Mouse (Mus musculus): Measurements from ENCODE around the gene Fam57b. TPM values are rescaled to one million over a fixed set of nuclear protein-coding genes. Genes with fewer than 3 reads are reported as not detected.

Fam57b gene
- polyA plus RNA-seq, 1 experiment, result not detected

- Histone ChIP-seq H3K36me3 (ENCODE audit: control insufficient read depth) (peaks cover 39% of the 10 kb centered on the region), H3K4me3 (replicated peaks) (peak overlapping the region; percentile 90), H3K4me1 (ENCODE audit: control insufficient read depth) (peaks cover 70% of the 10 kb centered on the region), H3K9me3 (ENCODE audit: control insufficient read depth, low read length) (no peaks in the 10 kb centered on the region), H3K27me3 (ENCODE audit: control insufficient read depth) (no peaks in the 10 kb centered on the region)
- TF ChIP-seq TAL1 (IDR thresholded peaks at IDR 0.05; ENCODE audit: low read length) (no peak), GATA1 (IDR thresholded peaks at IDR 0.05; ENCODE audit: low read length) (no peak)
Observed at GRCm38 (mm10) chr7:126800269-126801056, 3.0 kb downstream of the Fam57b start.

GRCm38 (mm10) chr7:126801057-126801422, 3.6 kb downstream of the Fam57b start:
- peaks cover 64% of the 10 kb centered on the region for H3K4me1 ChIP-seq (ENCODE audit: control insufficient read depth)
- H3K9me3 ChIP-seq (ENCODE audit: control insufficient read depth, low read length), result no peaks in the 10 kb centered on the region
- TF ChIP-seq GATA1 (IDR thresholded peaks at IDR 0.05; ENCODE audit: low read length) (no peak), TAL1 (IDR thresholded peaks at IDR 0.05; ENCODE audit: low read length) (no peak)
- H3K4me3 ChIP-seq (replicated peaks), result no peak overlapping the region
- H3K36me3 ChIP-seq (ENCODE audit: control insufficient read depth), result peaks cover 33% of the 10 kb centered on the region
- no peaks in the 10 kb centered on the region for H3K27me3 ChIP-seq (ENCODE audit: control insufficient read depth)

DNA sequence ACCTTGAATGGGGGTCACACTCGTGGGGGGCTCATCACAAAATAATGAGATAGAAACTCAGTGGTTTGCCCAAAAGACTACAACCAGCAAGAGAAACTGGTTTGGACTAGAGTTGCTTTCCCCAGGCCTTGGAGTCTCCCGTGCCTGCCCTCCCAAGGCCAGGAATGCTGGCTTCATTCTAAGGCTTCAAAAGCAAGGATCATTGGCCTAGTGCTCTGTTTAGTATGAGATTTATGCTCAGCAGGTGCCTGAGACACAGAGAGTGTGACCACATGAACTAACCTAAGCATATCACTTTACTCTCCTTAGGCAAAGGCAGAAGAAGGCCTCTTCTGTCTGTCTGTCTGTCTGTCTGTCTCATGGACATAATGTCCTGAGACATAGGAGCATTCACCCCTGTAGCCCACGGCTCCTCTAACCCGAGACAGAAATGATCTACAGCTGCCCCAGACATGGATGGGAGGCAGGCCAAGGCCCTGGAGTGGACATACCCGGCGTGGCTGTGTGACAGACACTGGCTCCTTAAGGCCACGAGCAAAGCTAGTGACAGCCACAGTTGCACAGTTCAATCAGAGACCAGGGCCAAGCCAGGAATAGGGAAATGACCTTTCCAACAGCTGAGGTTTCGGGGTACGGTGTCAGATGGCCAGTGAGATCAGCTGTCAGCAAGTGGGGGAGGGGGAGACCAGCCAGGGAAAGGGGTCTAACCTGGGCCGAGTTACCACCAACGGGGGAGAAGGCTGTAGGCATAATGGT, 4.8 kb downstream of the Fam57b start:
- H3K4me1 ChIP-seq (ENCODE audit: control insufficient read depth), result peaks cover 55% of the 10 kb centered on the region
- H3K9me3 ChIP-seq (ENCODE audit: control insufficient read depth, low read length), result no peaks in the 10 kb centered on the region
- TF ChIP-seq GATA1 (IDR thresholded peaks at IDR 0.05; ENCODE audit: low read length), result no peak
- no peak for TF ChIP-seq TAL1 (IDR thresholded peaks at IDR 0.05; ENCODE audit: low read length)
- H3K36me3 ChIP-seq (ENCODE audit: control insufficient read depth), result peaks cover 21% of the 10 kb centered on the region
- no peak overlapping the region for H3K4me3 ChIP-seq (replicated peaks)
- H3K27me3 ChIP-seq (ENCODE audit: control insufficient read depth), result no peaks in the 10 kb centered on the region

DNA sequence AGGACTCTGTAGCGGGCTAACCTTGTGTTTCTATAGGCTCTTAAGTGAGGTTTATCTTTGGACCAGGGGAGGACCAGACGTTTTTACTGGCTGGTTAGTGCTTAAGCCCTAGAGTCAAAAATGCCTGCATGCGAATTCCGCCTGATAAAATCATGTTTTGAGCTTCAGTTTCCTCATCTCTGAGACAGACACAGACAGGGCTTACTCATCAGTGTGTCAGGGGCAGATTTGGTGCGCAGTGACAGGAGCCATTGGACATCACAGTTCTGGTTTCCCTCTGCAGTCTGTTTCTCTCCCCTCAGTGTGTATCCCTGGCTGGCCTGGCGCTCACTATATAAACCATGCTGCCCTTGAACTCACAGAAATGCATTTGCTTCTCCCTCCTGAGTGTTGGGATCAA, 5.7 kb downstream of the Fam57b start:
- no peaks in the 10 kb centered on the region for H3K27me3 ChIP-seq (ENCODE audit: control insufficient read depth)
- TF ChIP-seq TAL1 (IDR thresholded peaks at IDR 0.05; ENCODE audit: low read length) (no peak), GATA1 (IDR thresholded peaks at IDR 0.05; ENCODE audit: low read length) (no peak)
- H3K36me3 ChIP-seq (ENCODE audit: control insufficient read depth), result peaks cover 21% of the 10 kb centered on the region
- peaks cover 55% of the 10 kb centered on the region for H3K4me1 ChIP-seq (ENCODE audit: control insufficient read depth)
- no peaks in the 10 kb centered on the region for H3K9me3 ChIP-seq (ENCODE audit: control insufficient read depth, low read length)
- no peak overlapping the region for H3K4me3 ChIP-seq (replicated peaks)

GRCm38 (mm10) chr7:126803751-126804150, 6.3 kb downstream of the Fam57b start:
- TF ChIP-seq GATA1 (IDR thresholded peaks at IDR 0.05; ENCODE audit: low read length) (no peak), TAL1 (IDR thresholded peaks at IDR 0.05; ENCODE audit: low read length) (no peak)
- no peaks in the 10 kb centered on the region for H3K9me3 ChIP-seq (ENCODE audit: control insufficient read depth, low read length)
- H3K27me3 ChIP-seq (ENCODE audit: control insufficient read depth), result no peaks in the 10 kb centered on the region
- peaks cover 55% of the 10 kb centered on the region for H3K4me1 ChIP-seq (ENCODE audit: control insufficient read depth)
- no peak overlapping the region for H3K4me3 ChIP-seq (replicated peaks)
- peaks cover 21% of the 10 kb centered on the region for H3K36me3 ChIP-seq (ENCODE audit: control insufficient read depth)

DNA sequence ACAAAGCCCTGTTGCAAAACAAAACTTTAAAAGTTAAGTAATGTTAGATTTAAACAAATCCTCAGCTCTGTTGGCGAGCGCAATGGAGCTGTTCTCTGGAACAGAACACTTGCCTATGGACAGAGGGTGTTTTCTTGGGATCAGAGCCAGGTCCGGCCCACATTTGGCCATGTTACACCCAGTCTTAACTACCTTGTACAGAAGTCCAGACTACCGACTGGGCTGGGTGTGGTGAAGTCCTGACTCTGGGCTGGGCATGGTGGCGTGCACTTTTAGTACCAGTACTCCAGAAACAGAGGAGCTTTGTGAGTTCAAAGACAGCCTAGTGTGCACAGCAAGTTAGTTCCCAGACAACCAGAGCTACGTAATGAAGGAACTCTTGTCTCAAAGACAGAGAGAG, 9.5 kb downstream of the Fam57b start:
- peaks cover 21% of the 10 kb centered on the region for H3K36me3 ChIP-seq (ENCODE audit: control insufficient read depth)
- H3K27me3 ChIP-seq (ENCODE audit: control insufficient read depth), result no peaks in the 10 kb centered on the region
- H3K4me3 ChIP-seq (replicated peaks), result no peak overlapping the region
- H3K4me1 ChIP-seq (ENCODE audit: control insufficient read depth), result peaks cover 51% of the 10 kb centered on the region
- H3K9me3 ChIP-seq (ENCODE audit: control insufficient read depth, low read length), result no peaks in the 10 kb centered on the region
- TF ChIP-seq TAL1 (IDR thresholded peaks at IDR 0.05; ENCODE audit: low read length) (no peak), GATA1 (IDR thresholded peaks at IDR 0.05; ENCODE audit: low read length) (no peak)

GRCm38 (mm10) chr7:126807405-126807804, 9.9 kb downstream of the Fam57b start:
- Histone ChIP-seq H3K4me1 (ENCODE audit: control insufficient read depth) (peaks cover 46% of the 10 kb centered on the region), H3K9me3 (ENCODE audit: control insufficient read depth, low read length) (no peaks in the 10 kb centered on the region), H3K36me3 (ENCODE audit: control insufficient read depth) (peaks cover 18% of the 10 kb centered on the region), H3K4me3 (replicated peaks) (no peak overlapping the region), H3K27me3 (ENCODE audit: control insufficient read depth) (no peaks in the 10 kb centered on the region)
- no peak for TF ChIP-seq TAL1 (IDR thresholded peaks at IDR 0.05; ENCODE audit: low read length)
- no peak for TF ChIP-seq GATA1 (IDR thresholded peaks at IDR 0.05; ENCODE audit: low read length)

- no peak for TF ChIP-seq TAL1 (IDR thresholded peaks at IDR 0.05; ENCODE audit: low read length)
- H3K36me3 ChIP-seq (ENCODE audit: control insufficient read depth), result peaks cover 12% of the 10 kb centered on the region
- H3K9me3 ChIP-seq (ENCODE audit: control insufficient read depth, low read length), result no peaks in the 10 kb centered on the region
- H3K4me3 ChIP-seq (replicated peaks), result peak overlapping the region; percentile 69
- 0 out of 2 replicates have a peak, but pooled peaks cover 1% of the 10 kb centered on the region for H3K27me3 ChIP-seq (ENCODE audit: control insufficient read depth)
- H3K4me1 ChIP-seq (ENCODE audit: control insufficient read depth), result peaks cover 37% of the 10 kb centered on the region
Observed at GRCm38 (mm10) chr7:126808703-126809455, 11.4 kb downstream of the Fam57b start.

All from erythroblast, embryonic 14.5 days (primary cell).